Mouse (Mus musculus): ENCODE data around the gene Olfr639.
"Not testable (repeated sequence)": the region's sequence is repeated elsewhere in the genome, so short reads cannot be mapped to it uniquely, and the experiment has no call there.

Gene Olfr639

DNA sequence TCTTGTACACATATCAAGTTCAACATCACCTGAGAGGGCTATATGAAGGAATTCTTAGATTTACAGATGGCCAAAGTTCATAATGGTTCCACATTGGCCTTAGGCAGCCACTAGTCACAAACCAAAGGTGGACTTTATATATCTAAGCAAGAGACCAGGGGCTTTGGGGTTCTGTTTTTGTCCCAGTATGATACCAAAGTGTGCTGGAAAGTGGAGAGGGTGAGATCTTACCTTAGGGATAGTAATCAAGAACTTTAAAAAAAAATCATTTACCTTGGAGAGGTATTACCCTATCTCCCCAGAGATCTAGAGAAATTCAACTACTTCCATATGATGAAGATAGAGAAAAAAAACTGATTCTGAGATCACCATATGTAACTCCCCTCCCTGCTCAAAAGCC is at the start of gene Olfr639:
Gene Olfr639 (minus strand): TSS at position 101 of the 400 bp plus-strand sequence.
- in situ Hi-C loops (cut with MboI, MseI): no loop called here

DNA sequence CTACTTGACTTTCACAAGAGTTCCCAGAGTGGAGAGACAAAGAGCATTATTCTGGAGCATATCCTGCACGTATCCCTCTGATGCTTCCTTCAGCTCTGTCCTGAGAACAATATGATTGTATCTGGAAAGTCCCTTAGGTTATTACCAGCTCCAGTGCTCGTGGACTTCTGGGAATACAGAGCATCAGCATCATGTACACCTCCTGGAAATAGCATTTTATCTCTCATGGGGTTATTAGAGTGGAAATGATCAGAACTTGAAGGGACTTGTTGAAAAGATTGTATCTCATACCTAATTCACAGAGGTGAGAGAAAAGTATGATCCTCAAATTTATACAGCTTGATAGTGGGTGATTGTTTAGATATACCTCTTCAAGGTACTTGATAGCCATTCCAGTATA is 44.2 kb upstream of the Olfr639 start, which contains the start of gene 4930516K23Rik:
Gene 4930516K23Rik (minus strand): TSS at position 101 of the 400 bp plus-strand sequence.
- in situ Hi-C loops (cut with MboI, MseI): no loop called here

DNA sequence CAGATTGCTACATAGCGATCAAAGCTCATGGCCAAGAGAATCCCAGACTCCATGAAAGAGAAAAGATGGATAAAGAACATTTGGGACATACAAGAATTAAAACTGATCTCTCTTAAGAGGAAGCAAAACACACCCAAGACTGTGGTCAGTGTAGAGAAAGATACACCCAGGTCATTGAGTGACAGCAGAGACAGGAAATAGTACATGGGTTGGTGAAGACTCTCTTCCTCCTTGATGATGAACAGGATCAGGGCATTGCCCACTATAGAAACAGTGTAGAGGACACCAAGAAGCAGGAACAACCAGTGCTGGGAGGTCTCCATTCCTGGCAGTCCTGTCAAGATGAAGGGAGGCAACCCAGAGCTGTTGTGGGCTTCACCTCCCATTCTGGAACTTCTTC is 42.1 kb upstream of the Olfr639 start:
- in situ Hi-C loops (cut with MboI, MseI): no loop called here

DNA sequence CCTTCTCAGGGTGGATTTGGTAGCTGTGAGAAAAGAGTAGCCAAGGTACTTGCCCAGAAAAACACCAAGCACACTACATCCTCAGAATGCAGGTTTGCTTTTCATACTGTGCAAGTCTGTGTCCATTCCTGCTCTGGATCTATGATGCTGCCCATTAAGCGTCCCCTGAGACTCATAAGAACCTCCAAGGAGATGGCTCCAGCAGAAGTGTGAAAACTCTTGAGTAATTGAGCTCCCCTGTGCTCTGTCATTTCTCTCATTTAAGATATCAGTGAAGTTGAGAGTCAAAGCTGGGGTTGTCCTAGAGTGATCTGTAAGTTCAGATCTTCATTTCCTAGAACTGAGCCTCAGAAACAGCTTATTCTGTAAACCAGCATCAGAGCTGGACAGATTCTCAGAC is 35.5 kb upstream of the Olfr639 start, which contains the start of gene Olfr642:
Gene Olfr642 (minus strand): TSS at position 101 of the 400 bp plus-strand sequence.
- in situ Hi-C loops (cut with MboI, MseI): no loop called here

DNA sequence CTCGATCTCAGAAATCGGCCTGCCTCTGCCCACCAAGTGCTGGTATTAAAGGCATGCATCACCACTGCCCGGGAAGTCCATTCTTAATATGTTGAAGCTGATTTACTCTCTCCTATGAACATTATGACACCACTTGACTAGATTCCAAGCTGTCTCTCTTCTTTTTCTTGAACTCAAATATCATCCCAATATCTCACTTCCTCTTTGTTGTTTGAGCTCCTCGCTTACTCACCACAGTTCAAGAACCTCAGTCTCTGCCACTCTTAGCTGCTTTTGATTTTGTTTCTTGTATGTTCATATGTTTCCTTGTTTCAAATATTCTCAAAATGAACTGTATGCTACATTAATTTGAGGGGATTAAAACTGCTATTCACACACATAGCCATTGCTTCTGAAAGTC is 33.6 kb upstream of the Olfr639 start:
- in situ Hi-C loops (cut with MboI, MseI): no loop called here

DNA sequence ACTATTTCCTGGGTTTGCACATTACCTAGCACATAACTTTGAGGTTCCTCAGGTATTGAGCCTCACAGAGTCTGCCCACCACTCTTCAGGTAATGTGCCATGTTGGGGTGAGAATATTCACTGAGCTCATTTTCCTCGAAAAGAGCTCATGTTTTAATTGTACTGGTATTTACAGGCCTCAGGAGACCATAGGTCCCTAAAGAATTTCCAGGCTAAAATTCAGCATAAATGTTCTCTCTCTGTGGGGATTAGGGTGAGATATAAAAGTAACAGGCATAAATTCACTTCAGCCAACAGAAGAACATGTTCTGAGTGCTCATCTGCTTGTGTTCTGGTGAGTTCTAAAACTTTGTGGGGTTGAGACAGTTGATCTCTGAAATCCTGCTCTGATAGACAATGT is 18.0 kb upstream of the Olfr639 start, which contains the start of gene Olfr641:
Gene Olfr641 (plus strand): TSS at position 301 of the 400 bp plus-strand sequence.
- in situ Hi-C loops (cut with MboI, MseI): no loop called here

DNA sequence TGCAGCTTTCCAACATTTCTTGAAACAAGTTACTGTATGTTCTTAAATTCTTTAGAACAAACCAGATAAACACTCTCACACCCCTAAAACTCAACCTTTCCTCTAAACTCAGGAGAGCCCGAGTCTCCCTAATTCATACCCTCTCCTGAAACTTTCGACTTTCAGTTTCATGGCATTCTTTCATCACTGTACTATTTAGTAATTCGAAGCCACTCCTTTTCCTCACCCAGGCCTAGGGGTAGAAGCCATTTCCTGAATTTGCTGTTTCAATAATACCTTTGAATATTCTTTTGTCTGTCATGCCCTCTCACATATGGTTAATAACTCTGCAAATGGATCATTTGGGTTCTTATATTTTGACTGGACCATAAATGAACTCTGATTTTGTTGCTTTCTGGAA is 9.9 kb upstream of the Olfr639 start:
- in situ Hi-C loops (cut with MboI, MseI): no loop called here

DNA sequence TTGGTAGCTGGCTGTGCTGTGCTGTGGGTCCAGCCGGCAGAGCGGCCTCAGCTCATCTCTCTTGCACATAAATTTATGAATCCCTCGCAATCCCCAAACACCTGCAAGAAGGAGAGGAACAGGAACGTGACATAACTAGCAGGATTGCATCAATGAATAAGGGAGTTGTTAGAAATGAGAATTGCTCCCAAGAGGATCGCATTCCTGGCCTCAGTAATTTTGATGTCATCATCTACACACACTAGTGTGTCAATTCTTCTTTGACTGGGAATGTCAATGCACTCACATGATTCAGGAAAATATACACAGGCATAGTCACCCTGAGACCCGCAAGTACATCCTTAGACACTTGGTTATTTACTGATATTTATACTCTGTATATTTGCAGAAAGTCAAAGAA is 8.4 kb upstream of the Olfr639 start, which contains the start of gene Olfr640:
Gene Olfr640 (minus strand): TSS at position 101 of the 400 bp plus-strand sequence.
- in situ Hi-C loops (cut with MboI, MseI): no loop called here

DNA sequence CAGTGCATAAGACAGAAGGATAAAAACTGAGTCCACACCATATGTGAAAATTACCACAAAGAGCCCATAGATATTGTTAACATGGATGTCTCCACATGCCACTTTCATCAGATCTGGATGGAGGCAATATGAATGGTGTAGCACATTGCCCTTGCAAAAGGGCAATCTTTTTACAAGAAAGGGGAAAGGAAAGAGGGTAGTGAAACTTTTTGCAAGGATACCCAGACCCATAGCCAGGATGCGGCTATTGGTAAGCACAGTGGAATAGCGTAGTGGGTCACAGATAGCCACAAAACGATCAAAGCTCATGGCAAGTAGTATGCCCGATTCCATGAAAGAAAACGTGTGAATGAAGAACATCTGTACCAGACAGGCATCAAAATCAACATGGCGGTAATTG is 4.5 kb upstream of the Olfr639 start:
- in situ Hi-C loops (cut with MboI, MseI): no loop called here

DNA sequence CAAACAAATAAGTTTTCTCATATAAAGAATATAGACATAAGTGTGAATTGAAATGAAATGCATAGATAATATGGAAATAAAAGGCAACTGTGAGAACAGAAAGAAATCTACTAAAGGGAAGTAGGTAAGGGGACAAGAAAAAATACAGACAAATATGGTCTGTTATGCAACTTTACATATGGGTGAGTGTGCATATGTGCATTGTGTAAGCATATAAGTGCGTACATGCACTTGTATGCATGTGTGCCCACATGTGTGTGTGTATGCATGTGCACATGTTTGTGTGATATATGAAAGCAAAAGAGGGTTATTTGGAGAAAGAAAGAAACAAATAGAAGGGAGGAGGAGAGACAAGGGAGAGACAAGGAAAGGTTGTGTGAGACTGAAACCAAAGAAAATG is 1.9 kb upstream of the Olfr639 start:
- in situ Hi-C loops (cut with MboI, MseI): no loop called here

DNA sequence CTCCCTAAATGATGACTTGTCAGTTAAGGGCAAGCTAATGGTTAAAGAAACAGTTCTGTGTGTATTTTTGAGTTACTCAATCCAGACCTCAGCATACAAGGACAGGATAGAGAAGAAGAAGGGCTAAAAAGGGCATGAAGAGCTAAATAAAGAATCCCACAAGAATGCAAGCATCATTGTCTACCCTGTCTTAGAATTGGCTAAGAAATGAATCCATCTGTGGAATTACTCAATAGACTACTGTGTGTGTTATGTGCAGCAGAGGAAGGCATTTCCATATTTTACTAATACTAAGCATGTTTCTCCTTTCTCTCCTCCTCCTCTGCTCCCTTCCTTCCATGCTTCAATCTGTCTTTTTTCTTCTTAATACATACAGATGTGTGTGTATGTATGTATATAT is 18.0 kb downstream of the Olfr639 start:
- in situ Hi-C loops (cut with MboI, MseI): no loop called here

DNA sequence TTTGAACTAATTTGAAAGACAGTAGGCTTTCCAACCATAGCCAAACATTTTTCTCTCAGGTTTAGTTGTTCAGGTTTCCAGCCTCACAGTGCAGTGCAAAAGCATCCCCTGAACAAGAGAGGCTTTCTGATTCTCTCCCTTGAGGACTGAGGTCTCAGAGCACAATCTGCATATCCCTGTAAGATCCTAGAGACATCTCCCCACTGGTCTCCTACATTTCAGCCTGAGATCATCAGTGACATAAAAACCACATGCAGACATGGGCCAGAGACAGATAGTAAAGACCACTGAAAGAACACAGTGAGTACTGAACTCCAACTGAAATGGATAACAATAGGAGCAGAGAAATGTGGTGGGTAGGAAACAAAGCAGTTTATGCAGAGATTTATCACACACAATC is 18.7 kb downstream of the Olfr639 start, which contains the start of gene Olfr638:
Gene Olfr638 (plus strand): TSS at position 301 of the 400 bp plus-strand sequence.
- in situ Hi-C loops (cut with MboI, MseI): no loop called here

DNA sequence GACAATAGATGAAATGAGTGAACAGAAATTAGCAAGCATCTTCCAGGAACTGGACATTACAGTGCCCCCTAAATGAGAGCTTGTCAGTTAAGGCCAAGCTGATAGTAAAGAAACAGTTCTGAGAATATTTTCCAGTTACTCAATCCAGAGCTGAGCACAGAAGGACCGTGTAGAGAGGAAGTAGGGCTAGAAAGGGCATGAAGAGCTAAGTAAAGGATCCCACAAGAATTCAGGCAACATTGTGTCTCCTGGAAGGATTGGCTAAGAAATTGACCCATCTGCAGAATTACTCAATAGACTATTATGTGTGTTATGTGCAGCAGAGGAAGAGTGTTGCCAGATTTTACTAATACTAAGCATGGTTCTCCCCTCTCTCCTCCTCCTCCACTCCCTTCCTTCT is 45.3 kb downstream of the Olfr639 start:
- in situ Hi-C loops (cut with MboI, MseI): loop anchor here in 1 of 2 experiments (10.0 kb wide), 1 partner anchor 143 kb away; no protein-coding TSS in a partner anchor

DNA sequence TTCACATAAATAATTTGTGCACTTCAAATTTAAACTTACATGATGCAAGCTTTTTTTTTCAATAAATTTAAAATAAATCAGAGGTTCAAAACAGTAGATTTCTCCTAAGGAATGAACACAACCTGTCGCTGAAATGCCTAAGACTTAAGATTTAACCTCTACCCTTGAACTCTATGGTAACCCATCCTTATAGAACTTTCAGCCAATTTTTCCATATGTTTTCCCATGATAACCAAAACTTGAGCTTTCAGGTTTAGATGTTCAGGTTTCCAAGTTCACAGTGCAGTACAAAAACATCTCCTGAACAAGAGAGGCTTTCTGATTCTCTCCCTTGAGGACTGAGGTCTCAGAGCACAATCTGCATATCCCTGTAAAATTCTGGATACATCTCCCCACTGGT is 46.3 kb downstream of the Olfr639 start, which contains the start of gene Olfr635:
Gene Olfr635 (plus strand): TSS at position 301 of the 400 bp plus-strand sequence.
- in situ Hi-C loops (cut with MboI, MseI): loop anchor here in 1 of 2 experiments (10.0 kb wide), 1 partner anchor 144 kb away; no protein-coding TSS in a partner anchor

DNA sequence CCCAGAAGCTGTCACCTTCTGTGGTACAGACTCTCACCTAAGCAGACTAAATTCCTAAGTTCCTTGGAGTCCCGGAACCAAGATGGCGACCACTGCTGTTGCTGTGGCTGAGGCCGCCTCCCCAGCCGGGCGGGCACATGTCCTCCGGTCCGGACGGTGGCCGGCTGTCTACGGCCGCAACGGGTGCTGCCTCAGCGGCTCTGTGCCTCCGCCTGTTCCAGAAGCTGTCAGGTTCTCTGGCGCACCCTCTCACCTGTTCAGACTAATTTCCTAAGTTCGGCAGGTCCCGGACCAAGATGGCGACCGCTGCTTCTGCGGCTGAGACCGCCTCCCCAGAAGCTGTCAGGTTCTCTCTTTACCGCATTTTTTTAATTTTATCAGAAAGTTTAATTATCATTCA is 50.2 kb downstream of the Olfr639 start:
- in situ Hi-C loops (cut with MboI, MseI): not testable (repeated sequence)

Measured in T-helper 17 cell (primary cell).